Mouse (Mus musculus) intestine, postnatal 0 days (tissue): ENCODE measurements around the gene Hat1. TPM values are rescaled to one million over a fixed set of nuclear protein-coding genes. Genes with fewer than 3 reads are reported as not detected.

Experiments used
- ATAC-seq: fragments of 200-750 bp; cut with Nextera tagmentation; 2 replicates; pipeline ENCODE4 v1.8.0; 2017; ENCODE audit warnings: mild to moderate bottlenecking, moderate TSS enrichment, moderate library complexity
- H3K27ac ChIP-seq: fragments of 300-500 bp; sonication (generic); 2 replicates; pipeline ENCODE4 v1.5.1; 2014; ENCODE audit warnings: mild to moderate bottlenecking, low read depth, low read length, moderate library complexity
- H3K27me3 ChIP-seq: fragments of 300-500 bp; sonication (generic); replicated peaks from 2 replicates; pipeline ENCODE4 v1.6.1; 2014; ENCODE audit warnings: low read length, mixed read lengths; ENCODE audit not compliant: control insufficient read depth, insufficient read depth
- H3K36me3 ChIP-seq: fragments of 300-500 bp; sonication (generic); 2 replicates; pipeline ENCODE4 v1.6.1; 2014; ENCODE audit warnings: mild to moderate bottlenecking, moderate library complexity; ENCODE audit not compliant: control insufficient read depth, insufficient read depth
- H3K4me1 ChIP-seq: fragments of 300-500 bp; sonication (generic); replicated peaks from 2 replicates; pipeline ENCODE4 v1.6.1; 2014; ENCODE audit warnings: antibody characterized with exemption, low read length, mixed read lengths; ENCODE audit not compliant: control insufficient read depth, insufficient read depth
- H3K4me2 ChIP-seq: fragments of 300-500 bp; sonication (generic); replicated peaks from 2 replicates; pipeline ENCODE4 v1.6.1; 2014; ENCODE audit warnings: low read depth, mild to moderate bottlenecking, moderate library complexity
- H3K4me3 ChIP-seq: fragments of 300-500 bp; sonication (generic); 2 replicates; pipeline ENCODE4 v1.5.1; 2014; ENCODE audit warnings: low read depth, low read length
- H3K9ac ChIP-seq: fragments of 300-500 bp; sonication (generic); 2 replicates; pipeline ENCODE4 v1.6.1; 2014; ENCODE audit warnings: mild to moderate bottlenecking, low read depth, low read length
- H3K9me3 ChIP-seq: fragments of 300-500 bp; sonication (generic); 2 replicates; pipeline ENCODE4 v1.6.1; 2016; ENCODE audit warnings: mixed run types; ENCODE audit not compliant: control insufficient read depth
- CTCF ChIP-seq: sonication (generic); IDR thresholded peaks from 2 replicates; pipeline ENCODE4 v1.5.1; 2016; ENCODE audit warnings: low read depth, mild to moderate bottlenecking, control low read depth, antibody characterized with exemption, moderate library complexity
- WGBS: fragments of 180-500 bp; shearing (Covaris S2); extraction: QIAGEN DNeasy Blood & Tissue Kit; methylation state at CpG from one replicate; pipeline ENCODE4 v1.1.7; 2014; 5-methylcytosine and 5-hydroxymethylcytosine counted together
- polyA plus RNA-seq: library from polyadenylated mRNA; unstranded; fragments of >200 nt; fragmentation: Nextera tagmentation; extraction: Ambion mirVana; gene quantifications from 2 replicates; pipeline ENCODE4 v1.2.1, GENCODE M21; 2015

Gene Hat1
- polyA plus RNA-seq, 1 experiment from 2014 or later: 39.4 TPM

- 29% methylated on average over 4 of the region's 4 CpGs for WGBS
- H3K4me1 ChIP-seq: no peaks in the 10 kb centered on the region
- no peak overlapping the region for H3K9ac ChIP-seq
- TF ChIP-seq CTCF: no peak
- H3K27me3 ChIP-seq: no peaks in the 10 kb centered on the region
- peak overlapping the region; percentile 65 for H3K4me3 ChIP-seq
- H3K9me3 ChIP-seq: no peaks in the 10 kb centered on the region
- no peaks in the 10 kb centered on the region for H3K36me3 ChIP-seq
- H3K27ac ChIP-seq: no peak overlapping the region
- H3K4me2 ChIP-seq: peak overlapping the region; percentile 75
- ATAC-seq: no peak
These were observed 65.1 kb downstream of the Hat1 start for GRCm38 (mm10) chr2:71453917-71454260.

DNA sequence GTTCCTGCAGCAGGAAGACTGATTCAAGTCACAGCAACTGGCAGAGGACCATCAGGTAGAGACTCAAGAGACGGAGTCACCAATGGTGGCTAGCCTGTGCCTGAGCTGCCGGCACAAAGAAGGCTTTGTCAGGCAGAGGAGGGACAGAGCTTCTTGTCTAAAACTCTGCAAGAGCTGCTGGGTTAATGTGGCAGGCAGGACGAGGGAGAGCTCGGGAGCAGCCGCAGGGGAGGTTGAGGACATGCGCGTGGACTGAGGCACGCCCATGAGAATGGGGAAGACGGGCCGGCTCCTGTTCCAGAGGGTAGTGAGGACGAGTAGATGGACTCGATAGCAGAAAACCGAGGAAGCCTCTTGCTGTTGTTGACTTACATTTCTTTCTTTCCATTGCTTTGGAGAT, 69.9 kb downstream of the Hat1 start:
- Histone ChIP-seq H3K9me3 (no peaks in the 10 kb centered on the region), H3K27ac (no peak overlapping the region), H3K36me3 (no peaks in the 10 kb centered on the region), H3K4me3 (no peak overlapping the region), H3K9ac (no peak overlapping the region), H3K4me2 (no peak overlapping the region), H3K27me3 (no peaks in the 10 kb centered on the region), H3K4me1 (no peaks in the 10 kb centered on the region)
- TF ChIP-seq CTCF: no peak
- 73% methylated on average over 13 of the region's 13 CpGs for WGBS
- ATAC-seq: no peak

GRCm38 (mm10) chr2:71459659-71460058, 70.9 kb downstream of the Hat1 start:
- no peak overlapping the region for H3K4me2 ChIP-seq
- H3K4me3 ChIP-seq: no peak overlapping the region
- H3K27ac ChIP-seq: no peak overlapping the region
- no peak overlapping the region for H3K9ac ChIP-seq
- no peaks in the 10 kb centered on the region for H3K9me3 ChIP-seq
- ATAC-seq: no peak
- H3K4me1 ChIP-seq: no peaks in the 10 kb centered on the region
- TF ChIP-seq CTCF: no peak
- no peaks in the 10 kb centered on the region for H3K36me3 ChIP-seq
- 76% methylated on average over 1 of the region's 1 CpGs for WGBS
- H3K27me3 ChIP-seq: no peaks in the 10 kb centered on the region

DNA sequence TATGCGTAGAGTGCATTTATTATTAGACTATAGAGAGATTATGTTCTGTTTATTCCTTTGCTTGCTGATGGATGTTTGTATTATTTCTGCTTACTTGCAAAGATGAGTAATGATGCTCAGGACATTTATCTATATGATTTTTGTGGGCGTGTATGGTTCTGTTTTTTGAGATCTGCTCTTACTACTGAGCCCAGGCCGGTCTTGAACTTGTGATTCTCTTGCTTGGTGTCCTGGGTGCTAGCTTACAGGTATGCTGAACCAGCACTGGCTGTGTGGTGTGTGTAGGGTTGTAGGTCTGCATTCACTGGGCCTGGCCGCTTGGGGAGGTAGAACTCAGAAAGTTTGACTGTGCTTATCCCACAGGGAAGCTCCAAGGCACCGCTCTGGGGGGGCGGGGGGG, 72.4 kb downstream of the Hat1 start:
- Histone ChIP-seq H3K27me3 (no peaks in the 10 kb centered on the region), H3K4me1 (no peaks in the 10 kb centered on the region), H3K9me3 (no peaks in the 10 kb centered on the region), H3K4me3 (no peak overlapping the region), H3K27ac (no peak overlapping the region), H3K4me2 (no peak overlapping the region), H3K9ac (no peak overlapping the region), H3K36me3 (no peaks in the 10 kb centered on the region)
- TF ChIP-seq CTCF: no peak
- no peak for ATAC-seq
- 78% methylated on average over 6 of the region's 6 CpGs for WGBS

GRCm38 (mm10) chr2:71461589-71461988, 72.8 kb downstream of the Hat1 start:
- TF ChIP-seq CTCF: no peak
- H3K4me2 ChIP-seq: no peak overlapping the region
- no peaks in the 10 kb centered on the region for H3K36me3 ChIP-seq
- no peak overlapping the region for H3K4me3 ChIP-seq
- no peaks in the 10 kb centered on the region for H3K27me3 ChIP-seq
- no peak overlapping the region for H3K27ac ChIP-seq
- 76% methylated on average over 7 of the region's 7 CpGs for WGBS
- no peaks in the 10 kb centered on the region for H3K9me3 ChIP-seq
- ATAC-seq: no peak
- no peak overlapping the region for H3K9ac ChIP-seq
- no peaks in the 10 kb centered on the region for H3K4me1 ChIP-seq

GRCm38 (mm10) chr2:71462066-71462465, 73.3 kb downstream of the Hat1 start:
- Histone ChIP-seq H3K4me1 (no peaks in the 10 kb centered on the region), H3K27me3 (no peaks in the 10 kb centered on the region), H3K36me3 (no peaks in the 10 kb centered on the region), H3K4me3 (no peak overlapping the region), H3K9me3 (no peaks in the 10 kb centered on the region), H3K4me2 (no peak overlapping the region), H3K27ac (no peak overlapping the region), H3K9ac (no peak overlapping the region)
- TF ChIP-seq CTCF: no peak
- ATAC-seq: no peak
- 87% methylated on average over 4 of the region's 4 CpGs for WGBS

GRCm38 (mm10) chr2:71462553-71462952, 73.8 kb downstream of the Hat1 start:
- H3K4me2 ChIP-seq: no peak overlapping the region
- no peak overlapping the region for H3K27ac ChIP-seq
- no peak for ATAC-seq
- TF ChIP-seq CTCF: no peak
- no peak overlapping the region for H3K9ac ChIP-seq
- no peaks in the 10 kb centered on the region for H3K27me3 ChIP-seq
- H3K4me1 ChIP-seq: no peaks in the 10 kb centered on the region
- no peaks in the 10 kb centered on the region for H3K36me3 ChIP-seq
- WGBS: 74% methylated on average over 3 of the region's 3 CpGs
- H3K4me3 ChIP-seq: no peak overlapping the region
- H3K9me3 ChIP-seq: no peaks in the 10 kb centered on the region
